Mouse (Mus musculus): ENCODE data around the gene Klhdc10. TPM values are rescaled to one million over a fixed set of nuclear protein-coding genes. Genes with fewer than 3 reads are reported as not detected.
A peak's percentile ranks its signal among the peaks of the same experiment; 100 is the strongest.

Gene Klhdc10
- total RNA-seq (2018; cell fraction: chromatin; rRNA removed): 10 to 100 TPM; 11.8 to 75.7 (median 54.7) TPM
- 10 to 100 TPM; 10.0 to 21.1 (median 19.0) TPM for total RNA-seq (2018; cell fraction: cytosol; rRNA removed)
- 10 to 100 TPM; 11.3 to 42.3 (median 31.3) TPM for total RNA-seq (2018; cell fraction: nucleus; rRNA removed)
- polyA plus RNA-seq (2018): 12.0 to 16.3 TPM (median 15.3 TPM) in 3 replicates

DNA sequence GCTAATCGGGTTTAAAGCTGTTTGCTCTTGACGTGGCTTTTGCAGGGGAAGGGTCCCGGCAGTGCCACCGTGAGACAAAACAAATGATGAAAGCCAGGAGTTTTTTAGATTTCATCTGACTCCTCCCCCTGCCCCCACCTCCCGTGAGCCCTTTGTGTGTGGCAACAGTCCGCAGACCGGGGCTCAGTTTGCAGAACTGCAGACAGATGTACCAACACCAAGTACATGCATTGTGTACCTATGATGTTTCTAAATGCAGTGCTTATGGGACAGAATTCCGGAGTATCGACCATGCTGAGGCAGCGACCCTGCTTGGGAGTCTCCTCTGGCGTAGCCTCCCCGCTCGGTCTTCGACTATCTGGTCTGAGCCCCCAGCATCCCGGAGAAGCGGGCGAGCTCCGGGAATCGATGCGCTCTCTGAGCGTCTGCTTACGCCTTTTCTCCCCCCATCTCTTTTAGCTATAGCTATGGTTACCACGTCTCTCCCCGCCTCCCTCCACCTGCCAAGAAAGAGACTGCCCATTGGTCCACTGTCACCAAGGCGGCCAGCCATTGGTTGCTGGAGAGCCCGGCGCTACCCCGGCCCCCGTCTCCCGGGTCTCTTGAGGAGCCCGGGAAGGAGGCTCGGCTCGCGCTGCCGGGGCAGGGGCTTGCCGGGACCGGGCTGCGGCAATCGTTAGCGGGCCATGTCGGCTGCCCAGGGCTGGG lies at the start of gene Klhdc10:
Gene Klhdc10 (plus strand): TSS at position 561 of the 708 bp plus-strand sequence.
- H3K27ac ChIP-seq: peak within 1 kb of the TSS; percentile 57
- under 1% methylated on average over 38 of the region's 41 CpGs for WGBS (ENCODE audit: missing documents)
- no peaks in the 10 kb centered on the region for H3K36me3 ChIP-seq (ENCODE audit: inconsistent target)
- H3K4me3 ChIP-seq (ENCODE audit: inconsistent target): peak within 1 kb of the TSS; percentile 69
- H3K79me2 ChIP-seq (ENCODE audit: inconsistent target): peaks cover 44% of the 10 kb centered on the region

GRCm38 (mm10) chr6:30352762-30353161 lies 48.9 kb upstream of the Klhdc10 start:
- Histone ChIP-seq H3K27ac (no peak overlapping the region), H3K36me3 (ENCODE audit: inconsistent target) (no peaks in the 10 kb centered on the region), H3K79me2 (ENCODE audit: inconsistent target) (no peaks in the 10 kb centered on the region), H3K4me3 (ENCODE audit: inconsistent target) (no peak overlapping the region)
- WGBS (ENCODE audit: missing documents): 84% methylated on average over 8 of the region's 8 CpGs

GRCm38 (mm10) chr6:30353661-30354060 lies 48.0 kb upstream of the Klhdc10 start:
- Histone ChIP-seq H3K36me3 (ENCODE audit: inconsistent target) (no peaks in the 10 kb centered on the region), H3K27ac (no peak overlapping the region), H3K4me3 (ENCODE audit: inconsistent target) (no peak overlapping the region), H3K79me2 (ENCODE audit: inconsistent target) (no peaks in the 10 kb centered on the region)
- WGBS (ENCODE audit: missing documents): 95% methylated on average over 7 of the region's 8 CpGs

GRCm38 (mm10) chr6:30354760-30355159 lies 46.9 kb upstream of the Klhdc10 start:
- WGBS (ENCODE audit: missing documents): 18% methylated on average over 5 of the region's 5 CpGs
- no peaks in the 10 kb centered on the region for H3K36me3 ChIP-seq (ENCODE audit: inconsistent target)
- no peak overlapping the region for H3K27ac ChIP-seq
- H3K79me2 ChIP-seq (ENCODE audit: inconsistent target): no peaks in the 10 kb centered on the region
- no peak overlapping the region for H3K4me3 ChIP-seq (ENCODE audit: inconsistent target)

- 62% methylated on average over 8 of the region's 8 CpGs for WGBS (ENCODE audit: missing documents)
- Histone ChIP-seq H3K27ac (no peak overlapping the region), H3K36me3 (ENCODE audit: inconsistent target) (no peaks in the 10 kb centered on the region)
Observed at GRCm38 (mm10) chr6:30355701-30356100, 46.0 kb upstream of the Klhdc10 start.

GRCm38 (mm10) chr6:30356161-30356560 lies 45.5 kb upstream of the Klhdc10 start:
- Histone ChIP-seq H3K36me3 (ENCODE audit: inconsistent target) (no peaks in the 10 kb centered on the region), H3K27ac (no peak overlapping the region), H3K79me2 (ENCODE audit: inconsistent target) (no peaks in the 10 kb centered on the region), H3K4me3 (ENCODE audit: inconsistent target) (no peak overlapping the region)
- WGBS (ENCODE audit: missing documents): 87% methylated on average over 5 of the region's 5 CpGs

More at GRCm38 (mm10) chr6:30355701-30356100, 46.0 kb upstream of the Klhdc10 start:
- Histone ChIP-seq H3K79me2 (ENCODE audit: inconsistent target) (no peaks in the 10 kb centered on the region), H3K4me3 (ENCODE audit: inconsistent target) (no peak overlapping the region)

- Histone ChIP-seq H3K36me3 (ENCODE audit: inconsistent target) (no peaks in the 10 kb centered on the region), H3K79me2 (ENCODE audit: inconsistent target) (no peaks in the 10 kb centered on the region), H3K4me3 (ENCODE audit: inconsistent target) (no peak overlapping the region), H3K27ac (no peak overlapping the region)
- WGBS (ENCODE audit: missing documents): 94% methylated on average over 12 of the region's 12 CpGs
Observed at GRCm38 (mm10) chr6:30356680-30357079, 45.0 kb upstream of the Klhdc10 start.

DNA sequence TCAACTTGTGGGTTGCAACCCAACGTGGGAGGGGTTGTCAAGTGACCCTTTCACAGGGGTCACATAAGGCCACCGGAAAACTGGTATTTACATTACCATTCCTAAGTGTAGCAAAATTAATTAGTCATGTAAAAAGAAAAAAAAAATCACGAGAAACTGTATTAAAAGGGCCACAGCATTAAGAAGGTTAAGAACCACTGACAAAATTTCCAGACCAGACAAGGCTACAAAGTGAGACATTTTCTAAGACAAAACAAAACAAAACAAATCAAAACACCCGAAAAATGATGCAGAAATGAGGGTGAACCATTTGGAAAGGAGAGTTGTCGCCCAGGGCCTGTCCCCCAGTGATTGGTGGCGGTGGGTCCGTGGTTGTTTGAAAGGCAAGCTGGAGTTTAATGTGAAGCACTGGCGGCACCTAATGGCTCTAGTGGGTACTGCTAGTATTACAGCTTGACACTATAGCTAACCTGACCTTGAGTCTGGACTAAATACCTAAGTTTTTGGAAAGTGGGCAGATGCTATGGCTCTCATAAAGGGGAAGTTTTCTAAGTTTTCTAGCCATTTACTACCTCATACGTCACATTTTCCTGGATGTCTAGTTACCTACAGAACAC lies 44.0 kb upstream of the Klhdc10 start:
- 28% methylated on average over 9 of the region's 9 CpGs for WGBS (ENCODE audit: missing documents)
- Histone ChIP-seq H3K36me3 (ENCODE audit: inconsistent target) (no peaks in the 10 kb centered on the region), H3K79me2 (ENCODE audit: inconsistent target) (no peaks in the 10 kb centered on the region), H3K4me3 (ENCODE audit: inconsistent target) (no peak overlapping the region), H3K27ac (no peak overlapping the region)

- no peak overlapping the region for H3K27ac ChIP-seq
- no peak overlapping the region for H3K4me3 ChIP-seq (ENCODE audit: inconsistent target)
- H3K36me3 ChIP-seq (ENCODE audit: inconsistent target): peaks cover 2% of the 10 kb centered on the region; the same call in 1 of the 2 replicates
- WGBS (ENCODE audit: missing documents): 89% methylated on average over 12 of the region's 12 CpGs
- no peaks in the 10 kb centered on the region for H3K79me2 ChIP-seq (ENCODE audit: inconsistent target)
Observed at GRCm38 (mm10) chr6:30359762-30360509, 41.7 kb upstream of the Klhdc10 start.

DNA sequence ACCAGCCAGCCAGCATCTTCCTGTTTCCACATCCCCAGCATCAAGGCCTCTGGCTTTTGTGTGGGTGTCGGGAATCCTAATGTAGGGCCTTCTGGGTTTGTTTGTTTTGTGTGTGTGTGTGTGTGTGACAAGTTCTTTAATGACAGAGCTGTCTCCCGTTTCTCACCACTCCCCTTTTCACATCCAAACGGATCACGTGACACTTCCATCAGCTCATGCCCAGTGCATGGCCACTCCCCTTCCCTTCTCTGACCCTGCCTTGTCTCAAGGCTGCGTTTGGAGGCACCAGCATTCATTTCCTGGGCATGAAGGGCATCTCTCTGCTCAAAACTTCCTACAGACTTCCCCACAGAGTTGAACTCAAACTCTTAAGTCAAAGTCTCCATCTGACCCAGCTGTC lies 37.9 kb upstream of the Klhdc10 start:
- Histone ChIP-seq H3K79me2 (ENCODE audit: inconsistent target) (no peaks in the 10 kb centered on the region), H3K36me3 (ENCODE audit: inconsistent target) (peaks cover 33% of the 10 kb centered on the region), H3K27ac (no peak overlapping the region), H3K4me3 (ENCODE audit: inconsistent target) (no peak overlapping the region)
- 70% methylated on average over 5 of the region's 5 CpGs for WGBS (ENCODE audit: missing documents)

- WGBS (ENCODE audit: missing documents): 88% methylated on average over 3 of the region's 3 CpGs
Observed at GRCm38 (mm10) chr6:30369291-30369690, 32.4 kb upstream of the Klhdc10 start.

DNA sequence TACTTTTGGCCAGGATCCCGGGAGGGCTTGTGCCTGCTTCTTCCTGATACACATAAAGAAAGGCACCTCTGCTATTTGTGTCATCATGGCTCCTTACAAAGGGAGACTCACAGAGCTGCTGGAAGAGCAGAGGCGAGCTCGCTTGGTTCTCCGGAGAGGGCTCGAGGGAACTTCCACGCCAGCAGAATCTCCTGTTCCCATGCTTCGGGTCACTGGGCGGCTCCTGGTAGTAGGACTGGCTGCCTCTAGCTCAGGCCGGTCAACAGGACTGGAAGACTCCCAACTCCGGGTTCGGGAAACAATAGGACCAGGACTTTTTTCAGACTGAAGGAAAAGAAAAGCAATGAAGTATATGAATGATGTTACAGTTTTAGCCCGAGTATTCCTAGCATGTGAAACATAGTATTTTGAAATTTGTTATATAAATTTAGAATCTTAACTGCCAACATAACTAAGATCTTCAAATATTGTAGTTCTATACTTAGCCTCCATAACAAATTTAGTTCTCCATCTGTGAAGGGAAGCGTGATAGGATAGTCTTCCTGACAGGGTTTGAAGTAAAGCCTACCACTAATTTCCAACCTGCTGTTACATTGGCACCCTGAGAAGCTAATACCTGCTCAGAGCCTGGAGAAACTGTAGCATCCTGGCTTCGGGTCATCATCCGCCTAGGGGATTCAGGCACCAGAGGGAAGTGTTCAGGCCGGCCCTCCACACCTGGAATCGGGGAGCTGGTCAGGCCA lies 28.9 kb upstream of the Klhdc10 start:
- WGBS (ENCODE audit: missing documents): 98% methylated on average over 17 of the region's 17 CpGs
- H3K79me2 ChIP-seq (ENCODE audit: inconsistent target): no peaks in the 10 kb centered on the region

More at GRCm38 (mm10) chr6:30369291-30369690, 32.4 kb upstream of the Klhdc10 start:
- peaks cover 87% of the 10 kb centered on the region for H3K36me3 ChIP-seq (ENCODE audit: inconsistent target)
- no peak overlapping the region for H3K4me3 ChIP-seq (ENCODE audit: inconsistent target)
- H3K27ac ChIP-seq: no peak overlapping the region
- no peaks in the 10 kb centered on the region for H3K79me2 ChIP-seq (ENCODE audit: inconsistent target)

DNA sequence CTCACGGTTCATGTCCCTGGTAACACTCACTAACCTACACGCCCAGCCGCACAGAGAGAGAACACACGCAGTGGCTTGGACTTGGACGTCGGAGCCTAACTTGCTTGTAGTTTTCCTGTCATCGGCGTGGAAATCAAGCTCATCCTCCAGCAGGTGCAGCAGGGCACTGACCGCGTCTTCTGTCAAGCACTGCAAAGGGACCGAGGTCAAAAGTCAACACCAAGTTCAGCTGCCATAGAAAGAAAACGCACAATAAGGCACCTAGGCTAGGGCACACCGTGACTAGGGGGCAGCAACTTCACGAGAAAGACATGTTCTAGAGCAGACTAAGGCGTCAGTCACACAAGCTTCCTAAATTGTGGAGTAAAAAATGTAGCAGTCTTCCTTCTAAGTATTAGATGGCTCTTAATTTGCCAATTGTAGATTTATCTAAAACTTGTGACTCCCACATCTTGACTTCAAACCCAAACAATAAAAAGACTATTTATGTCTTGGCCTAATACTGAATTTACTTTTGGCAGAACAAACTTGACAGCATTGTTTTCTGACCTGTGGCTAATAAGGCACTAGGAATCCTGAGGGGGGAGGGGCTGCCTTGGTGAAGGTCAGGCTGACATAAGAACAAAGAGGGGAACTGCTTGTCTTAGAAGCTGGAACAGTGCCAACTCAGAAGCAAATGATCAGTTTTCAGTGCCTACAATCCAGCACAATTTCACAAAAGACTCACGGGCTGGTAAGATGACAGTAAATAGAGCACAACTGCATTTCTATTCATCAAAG lies 26.7 kb upstream of the Klhdc10 start:
- 93% methylated on average over 16 of the region's 16 CpGs for WGBS (ENCODE audit: missing documents)
- no peak overlapping the region for H3K27ac ChIP-seq

More for the DNA sequence above, 28.9 kb upstream of the Klhdc10 start:
- H3K27ac ChIP-seq: no peak overlapping the region
- H3K36me3 ChIP-seq (ENCODE audit: inconsistent target): peaks cover 89% of the 10 kb centered on the region
- no peak overlapping the region for H3K4me3 ChIP-seq (ENCODE audit: inconsistent target)

More for the DNA sequence above, 26.7 kb upstream of the Klhdc10 start:
- no peak overlapping the region for H3K4me3 ChIP-seq (ENCODE audit: inconsistent target)
- H3K79me2 ChIP-seq (ENCODE audit: inconsistent target): no peaks in the 10 kb centered on the region
- peaks cover 83% of the 10 kb centered on the region for H3K36me3 ChIP-seq (ENCODE audit: inconsistent target)
